Mouse (Mus musculus) cortical plate, adult 2 months (tissue): ENCODE measurements at regions not wholly inside any gene's neighbourhood (a gene's known extent, or its start where the extent isn't known, plus 50 kb on each side); places are given as distances from the start of the nearest gene placed in this dataset.

Experiments
- CTCF ChIP-seq: fragments of 200-500 bp; IDR thresholded peaks from 2 replicates; pipeline ENCODE4 v1.5.1; 2011; ENCODE audit warnings: mild to moderate bottlenecking, control low read depth, low read length; ENCODE audit not compliant: insufficient read depth; ENCODE audit errors: extremely low read depth
- POLR2A ChIP-seq: fragments of 200-500 bp; IDR thresholded peaks from 2 replicates; pipeline ENCODE4 v1.6.1; 2011; ENCODE audit warnings: mild to moderate bottlenecking, low read length, control low read depth; ENCODE audit not compliant: insufficient read depth; ENCODE audit errors: extremely low read depth

GRCm38 (mm10) chr5:111799700-111800311 lies 66.1 kb downstream of the Gm26897 start:
- TF ChIP-seq CTCF = no peak
- no peak for TF ChIP-seq POLR2A
